Mouse (Mus musculus) frontal cortex, adult (tissue): ENCODE results near the gene Alg9.

Experiments
- ATAC-seq: cut with Nextera tagmentation; 2 replicates; pipeline ENCODE4 v1.9.2; 2017; ENCODE audit warnings: mild to moderate bottlenecking, moderate library complexity, mixed read lengths; ENCODE audit not compliant: low TSS enrichment

The Alg9 gene

DNA sequence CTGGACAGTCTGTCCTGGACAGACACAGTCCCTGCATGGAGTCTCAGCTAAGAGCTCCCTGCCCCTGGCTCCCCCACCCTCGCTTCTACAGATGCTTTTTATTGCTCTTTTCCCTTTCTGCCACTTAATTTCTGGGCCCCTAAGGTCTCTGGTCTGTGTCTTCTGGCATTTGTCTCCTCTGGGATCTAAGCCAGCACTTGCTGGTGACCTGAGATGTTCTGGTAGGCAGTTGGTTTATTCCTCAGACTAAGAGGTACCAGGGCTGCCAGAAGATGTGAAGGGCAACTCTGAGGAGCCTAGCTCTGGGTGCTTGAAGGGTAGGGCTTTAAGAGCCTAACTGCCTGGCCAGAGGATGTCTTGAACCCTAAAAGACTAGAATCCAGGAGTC lies 110.8 kb downstream of the Alg9 start:
- ATAC-seq, result no peak

DNA sequence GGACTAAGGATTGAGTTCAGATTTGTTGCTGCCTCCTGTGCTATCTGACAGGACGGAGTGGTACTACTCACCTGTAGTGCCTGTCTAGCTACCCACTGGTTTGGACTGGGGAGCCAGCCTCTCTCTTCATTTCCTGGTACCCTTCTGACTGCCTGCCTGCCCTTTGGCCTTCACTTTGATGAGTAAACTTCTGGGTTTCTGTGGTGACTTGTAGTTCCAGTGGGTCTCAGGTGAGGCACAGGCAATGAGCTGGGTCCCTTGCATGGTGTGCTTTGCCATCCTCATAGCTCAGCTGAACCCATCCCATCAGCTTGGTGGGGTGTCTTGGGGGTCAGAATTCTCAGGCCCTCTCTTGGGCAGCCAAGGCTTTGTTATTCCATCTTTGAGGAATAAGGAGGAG lies 112.1 kb downstream of the Alg9 start:
- no peak for ATAC-seq

DNA sequence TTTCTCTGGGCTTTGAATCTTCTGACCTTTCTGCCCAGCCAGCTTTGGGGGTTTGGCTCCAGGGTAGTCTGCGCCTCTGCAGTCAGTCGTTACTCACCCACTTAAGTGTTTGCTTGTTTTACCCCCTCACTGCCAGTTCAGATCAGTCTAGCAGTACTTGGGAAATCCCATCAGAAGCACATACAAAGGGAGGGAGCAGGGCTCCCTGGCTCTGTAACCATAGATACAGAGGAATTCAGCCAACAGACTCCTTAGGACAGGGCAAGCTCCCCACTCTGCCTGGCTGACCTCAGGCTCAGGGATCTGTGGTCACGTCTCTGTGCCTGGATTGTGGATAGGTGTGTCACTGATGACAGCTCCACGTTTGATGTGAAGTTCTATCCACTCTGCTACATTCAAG lies 112.5 kb downstream of the Alg9 start:
- ATAC-seq, result no peak

- no peak for ATAC-seq
Measured at GRCm38 (mm10) chr9:50889211-50889610, 114.4 kb downstream of the Alg9 start.

DNA sequence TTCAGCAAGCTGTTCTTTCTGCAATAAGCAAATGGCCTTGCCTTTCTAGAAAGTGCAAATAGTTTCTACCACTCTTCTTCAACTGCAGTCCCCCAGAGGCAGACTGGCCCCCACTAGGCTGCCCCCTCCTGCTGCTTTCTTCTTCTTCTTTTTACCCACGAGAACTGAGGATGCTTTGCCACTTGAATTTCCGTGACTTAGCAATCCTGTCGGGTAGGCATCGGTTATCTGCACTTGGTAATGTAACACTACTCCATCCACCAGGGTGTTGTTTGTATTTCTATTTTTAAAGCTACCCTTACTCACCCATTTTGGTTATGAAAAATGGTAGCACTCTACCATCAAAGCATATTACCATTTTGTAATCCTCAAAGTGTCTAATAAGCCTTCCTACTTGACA lies 115.1 kb downstream of the Alg9 start:
- no peak for ATAC-seq

DNA sequence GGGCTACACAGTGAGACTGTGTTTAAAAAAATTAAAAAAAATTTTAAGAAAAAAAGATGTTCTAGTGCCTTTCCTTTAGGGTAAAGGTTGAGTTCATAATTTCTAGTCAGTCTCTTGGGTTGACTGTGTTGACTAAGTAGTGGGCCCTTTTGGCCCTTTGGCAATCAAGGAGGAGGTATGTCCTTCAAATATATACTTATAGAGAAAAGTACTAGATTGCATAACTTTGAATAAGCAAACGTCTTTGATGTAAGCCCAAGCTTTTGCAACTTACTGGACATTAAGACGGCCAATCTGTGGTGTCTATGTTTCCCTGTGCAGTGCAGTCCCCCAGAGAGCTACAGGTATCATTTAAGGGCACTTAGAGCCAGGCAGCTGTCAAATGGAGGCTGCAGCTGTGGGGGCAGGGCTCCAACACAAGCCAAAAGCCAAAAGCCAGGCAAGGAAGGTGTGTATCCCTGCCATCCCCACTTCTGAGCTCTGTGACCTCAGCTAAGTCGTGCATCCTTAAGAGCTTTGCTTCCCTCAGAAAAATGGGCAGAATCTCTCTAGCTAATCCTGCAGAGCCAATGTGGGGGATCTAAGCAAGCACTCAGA lies 115.8 kb downstream of the Alg9 start:
- ATAC-seq, result no peak
